Mouse (Mus musculus) layer of hippocampus, adult 8-10 months (tissue): ENCODE measurements at regions not wholly inside any gene's neighbourhood (a gene's known extent, or its start where the extent isn't known, plus 50 kb on each side); places are given as distances from the start of the nearest gene placed in this dataset.

Experiments
- DNase-seq, 2 experiments: peaks; one replicate each; pipeline ENCODE4 v3.0.0; 2022; ENCODE audit warnings: low spot score in 2 of 2

DNA sequence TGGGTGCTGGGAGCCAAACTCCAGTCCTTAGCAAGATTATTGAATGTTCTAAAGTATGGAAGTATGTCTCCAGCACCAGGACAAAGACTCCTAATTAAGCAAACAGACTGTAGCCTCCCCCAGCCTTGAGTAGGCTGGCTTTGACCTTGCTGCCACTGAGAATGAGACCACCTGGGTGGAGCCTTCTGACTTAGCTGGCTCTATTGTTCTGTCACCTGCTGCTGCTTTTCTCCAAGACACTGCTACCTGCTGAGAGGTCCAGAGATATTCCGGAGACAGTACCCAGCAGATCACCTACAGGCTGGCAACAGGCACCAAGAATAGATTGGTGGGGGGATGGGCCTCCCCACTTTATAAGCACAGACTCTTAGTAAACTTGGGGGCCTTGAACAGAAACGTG, 247.5 kb upstream of the Pabpc6 start:
- DNase-seq = no peak

- no peak for DNase-seq
Measured at GRCm38 (mm10) chr17:9910856-9911255, 241.3 kb upstream of the Pabpc6 start.

GRCm38 (mm10) chr17:9907077-9907476, 237.6 kb upstream of the Pabpc6 start:
- no peak for DNase-seq

GRCm38 (mm10) chr17:9905501-9906462, 236.3 kb upstream of the Pabpc6 start:
- DNase-seq = peak; percentile 72 to 81

DNA sequence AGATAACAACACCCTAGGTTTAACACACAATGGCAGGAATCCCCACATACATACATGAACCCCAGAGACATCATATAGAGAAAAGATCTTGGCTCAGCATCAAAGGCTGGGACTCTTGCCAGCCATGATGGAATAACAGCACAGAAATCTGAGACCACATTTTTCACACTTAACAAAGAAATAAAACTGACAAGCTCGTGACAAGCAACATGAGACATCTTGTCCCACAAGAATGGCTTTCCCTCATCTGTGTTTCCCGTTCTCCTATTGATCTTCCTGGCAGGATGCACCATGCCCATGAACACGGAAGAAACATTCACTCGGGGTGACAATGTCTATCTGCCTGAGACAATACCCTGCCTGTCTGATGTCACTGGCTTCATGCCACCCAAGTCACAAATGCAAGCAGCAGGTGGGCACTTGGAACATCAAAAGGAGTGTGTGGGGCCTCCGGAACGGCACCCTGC, 235.0 kb upstream of the Pabpc6 start:
- no peak for DNase-seq

GRCm38 (mm10) chr17:9903313-9903712, 233.8 kb upstream of the Pabpc6 start:
- no peak for DNase-seq

- no peak for DNase-seq
Measured at GRCm38 (mm10) chr17:9896964-9897363, 227.4 kb upstream of the Pabpc6 start.

DNA sequence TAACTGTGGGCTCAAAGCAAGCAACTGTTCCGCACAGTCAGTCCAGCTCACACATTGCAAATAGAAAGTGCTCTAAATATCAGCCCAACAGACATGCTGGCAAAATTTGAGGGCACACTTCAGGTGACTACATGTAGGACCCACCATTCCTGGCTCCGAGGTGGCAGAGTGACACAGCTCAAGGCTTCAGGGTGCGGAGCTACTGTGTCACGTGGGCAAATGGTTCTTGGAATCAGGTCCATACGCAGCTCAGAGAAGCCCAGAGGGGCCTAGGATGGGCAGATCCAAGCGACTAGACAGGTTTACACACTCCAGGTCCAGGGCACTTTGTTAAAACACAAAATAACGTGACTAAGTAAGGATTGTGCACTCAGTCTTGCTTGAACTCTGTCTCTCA, 226.2 kb upstream of the Pabpc6 start:
- no peak for DNase-seq

GRCm38 (mm10) chr17:9894828-9895685, 225.5 kb upstream of the Pabpc6 start:
- DNase-seq = no peak

- DNase-seq = no peak
Measured at GRCm38 (mm10) chr17:9893966-9894365, 224.4 kb upstream of the Pabpc6 start.

- no peak for DNase-seq
Measured at GRCm38 (mm10) chr17:9892776-9893175, 223.3 kb upstream of the Pabpc6 start.

DNA sequence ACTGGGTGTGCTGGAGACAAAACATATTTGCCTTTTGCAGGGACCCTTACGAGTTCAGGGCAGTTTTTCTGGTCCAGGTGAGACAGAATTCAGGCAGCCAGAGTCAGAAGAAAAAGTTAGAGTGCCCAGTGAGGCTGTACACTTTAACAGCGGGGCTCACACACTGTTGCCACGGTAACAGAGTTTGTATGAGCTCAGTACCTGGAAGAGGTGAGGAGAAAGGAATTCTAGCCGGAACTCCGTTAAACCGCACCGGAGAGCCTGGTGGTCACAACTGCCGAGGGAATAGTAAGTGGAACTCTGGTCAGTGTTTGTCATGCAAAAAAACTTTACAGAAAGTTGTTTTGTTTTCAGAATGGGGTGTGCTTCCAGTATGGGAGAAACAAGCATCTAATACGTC, 222.6 kb upstream of the Pabpc6 start:
- DNase-seq = no peak

- DNase-seq = no peak
Measured at GRCm38 (mm10) chr17:9888494-9888893, 219.0 kb upstream of the Pabpc6 start.

DNA sequence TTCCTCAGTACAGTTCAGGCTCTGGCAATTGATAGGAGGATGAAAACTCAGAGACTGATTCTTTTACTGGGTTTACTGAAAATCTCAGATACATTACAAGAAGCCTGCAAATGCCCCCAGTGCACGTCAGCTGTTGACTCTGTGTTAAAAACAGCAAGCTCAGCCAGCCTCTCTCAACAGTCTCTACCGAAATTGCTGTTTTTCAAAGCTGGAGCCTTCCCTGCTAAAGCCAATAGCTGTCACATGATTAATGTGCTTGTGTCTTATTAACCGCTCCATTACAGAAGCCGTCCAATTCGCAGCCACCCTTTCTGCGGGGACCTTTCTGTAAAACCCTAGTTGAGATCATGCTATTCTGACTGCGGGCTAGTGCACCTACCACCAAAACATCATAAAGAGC, 215.6 kb upstream of the Pabpc6 start:
- DNase-seq = no peak

GRCm38 (mm10) chr17:9882639-9883226, 213.2 kb upstream of the Pabpc6 start:
- DNase-seq = no peak

DNA sequence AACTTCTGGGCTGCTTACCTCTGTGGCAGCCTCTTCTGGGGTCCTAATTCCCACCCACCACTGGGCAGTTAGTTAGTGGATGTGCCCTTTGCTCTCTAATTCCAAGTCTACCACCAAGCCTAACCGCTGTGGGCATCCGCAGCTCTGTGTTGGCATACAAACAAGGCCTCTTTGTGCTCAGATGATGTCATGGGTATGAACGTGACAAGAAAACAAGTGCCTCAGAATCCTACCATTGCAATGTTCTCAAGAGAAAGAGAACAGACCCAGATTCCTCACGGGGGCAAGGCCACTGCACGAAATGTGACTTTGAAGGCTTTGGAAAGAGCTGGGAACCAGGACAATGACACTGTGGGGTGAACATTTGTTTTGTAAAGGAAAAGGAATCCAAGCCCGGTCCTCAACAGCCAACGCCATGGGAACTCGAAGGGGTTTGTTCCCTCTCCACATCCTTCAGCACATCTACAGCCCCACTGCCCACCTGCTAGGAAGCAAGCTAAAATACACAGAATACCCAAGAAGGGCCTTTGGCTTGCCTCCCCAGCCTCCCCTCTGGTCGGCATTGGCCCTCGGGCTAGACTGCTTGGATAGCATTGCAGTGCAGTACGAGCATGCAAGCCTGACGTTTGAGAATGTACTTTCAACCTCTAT, 210.2 kb upstream of the Pabpc6 start:
- DNase-seq = peak; percentile 52 to 78

GRCm38 (mm10) chr17:9873695-9874094, 204.2 kb upstream of the Pabpc6 start:
- no peak for DNase-seq

DNA sequence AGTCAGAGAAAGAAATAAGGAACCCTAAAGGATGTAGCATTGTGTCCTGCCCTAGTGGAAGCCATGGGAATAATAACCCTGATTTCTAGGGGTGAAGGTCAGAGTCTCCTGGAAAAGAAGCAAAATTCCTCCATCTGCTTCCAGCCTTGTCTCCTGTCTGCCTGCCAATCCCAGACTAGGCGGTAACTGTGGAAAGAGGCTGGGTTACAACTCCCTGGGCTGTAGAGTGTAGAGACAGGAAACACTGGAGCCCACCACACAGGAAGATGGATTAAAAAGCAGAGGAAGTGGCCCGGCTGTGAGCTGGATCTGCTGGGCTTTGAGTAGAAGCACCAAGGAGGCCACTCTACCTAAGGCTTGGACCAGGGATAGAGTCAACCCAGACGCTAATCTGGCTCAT, 200.7 kb upstream of the Pabpc6 start:
- no peak for DNase-seq

DNA sequence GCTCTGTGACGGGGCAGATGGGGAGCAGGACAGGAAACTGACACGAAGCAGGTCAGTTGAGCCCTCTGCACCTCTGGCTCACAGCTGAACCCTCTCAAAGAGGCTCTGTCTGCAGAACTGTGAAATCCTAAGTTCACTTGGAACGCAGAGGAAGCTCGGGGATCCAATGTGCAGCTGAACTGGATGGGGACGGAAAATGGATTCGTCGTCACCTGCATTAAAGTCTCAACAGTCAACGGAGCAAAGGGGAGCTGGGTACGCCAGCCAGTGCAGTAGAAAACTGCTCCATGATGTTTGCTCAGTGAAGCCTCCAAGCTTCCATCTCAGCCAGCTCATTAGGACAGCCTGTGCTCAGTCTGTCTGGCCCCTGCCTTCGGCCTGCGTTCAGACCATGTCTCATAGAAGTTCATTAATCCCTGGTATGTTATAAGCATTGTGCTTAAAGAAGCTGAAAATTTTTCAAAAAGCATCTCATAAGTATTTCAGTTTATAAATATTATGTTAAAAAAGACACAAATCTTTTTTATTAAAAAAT, 199.3 kb upstream of the Pabpc6 start:
- DNase-seq = no peak

- DNase-seq = no peak
Measured at GRCm38 (mm10) chr17:9864254-9864653, 194.7 kb upstream of the Pabpc6 start.
